Mouse (Mus musculus): ENCODE results near the gene Pi4k2a. TPM values are rescaled to one million over a fixed set of nuclear protein-coding genes. Genes with fewer than 3 reads are reported as not detected.

The Pi4k2a gene
- polyA plus RNA-seq, 1 experiment from 2014 or later = 10.5 TPM

- 79% methylated on average over 9 of the region's 9 CpGs for WGBS (ENCODE audit: insufficient replicate concordance)
- Histone ChIP-seq H3K9ac (no peak overlapping the region), H3K4me3 (replicated peaks) (no peak overlapping the region), H3K9me3 (replicated peaks) (no peaks in the 10 kb centered on the region), H3K4me2 (peak overlapping the region; percentile 74), H3K4me1 (replicated peaks) (peaks cover 52% of the 10 kb centered on the region), H3K27me3 (peaks cover 53% of the 10 kb centered on the region), H3K27ac (replicated peaks) (peak overlapping the region; percentile 78), H3K36me3 (replicated peaks) (no peaks in the 10 kb centered on the region)
- ATAC-seq (ENCODE audit: insufficient read depth) = no peak
These were observed 56.2 kb downstream of the Pi4k2a start for GRCm38 (mm10) chr19:42146276-42147010.

GRCm38 (mm10) chr19:42147170-42147768 is 57.0 kb downstream of the Pi4k2a start, which contains the start of gene Marveld1:
TSS of gene Marveld1 (plus strand) at chr19:42147400.
- WGBS (ENCODE audit: insufficient replicate concordance) = under 1% methylated on average over 42 of the region's 57 CpGs
- Histone ChIP-seq H3K27ac (replicated peaks) (peak within 1 kb of the TSS; percentile 78), H3K4me2 (peak within 1 kb of the TSS; percentile 74), H3K27me3 (peaks cover 53% of the 10 kb centered on the region), H3K4me1 (replicated peaks) (peaks cover 59% of the 10 kb centered on the region), H3K36me3 (replicated peaks) (no peaks in the 10 kb centered on the region), H3K9ac (peak within 1 kb of the TSS; percentile 52), H3K4me3 (replicated peaks) (peak within 1 kb of the TSS; percentile 62), H3K9me3 (replicated peaks) (no peaks in the 10 kb centered on the region)
- ATAC-seq (ENCODE audit: insufficient read depth) = peak; percentile 27; the same call in 1 of the 2 replicates

GRCm38 (mm10) chr19:42147769-42148568 is 57.7 kb downstream of the Pi4k2a start:
- Histone ChIP-seq H3K4me1 (replicated peaks) (peaks cover 60% of the 10 kb centered on the region), H3K27me3 (peaks cover 53% of the 10 kb centered on the region), H3K9ac (peak overlapping the region; percentile 52), H3K4me3 (replicated peaks) (peak overlapping the region; percentile 62), H3K27ac (replicated peaks) (peak overlapping the region; percentile 78), H3K36me3 (replicated peaks) (no peaks in the 10 kb centered on the region), H3K4me2 (peak overlapping the region; percentile 74), H3K9me3 (replicated peaks) (no peaks in the 10 kb centered on the region)
- 0 out of 2 replicates have a peak, but pooled peaks have one; percentile 11 for ATAC-seq (ENCODE audit: insufficient read depth)
- 2% methylated on average over 63 of the region's 63 CpGs for WGBS (ENCODE audit: insufficient replicate concordance)

- Histone ChIP-seq H3K4me3 (replicated peaks) (peak overlapping the region; percentile 62), H3K4me1 (replicated peaks) (peaks cover 60% of the 10 kb centered on the region), H3K27ac (replicated peaks) (peak overlapping the region; percentile 78; the same call in 1 of the 2 replicates), H3K9me3 (replicated peaks) (no peaks in the 10 kb centered on the region), H3K27me3 (peaks cover 53% of the 10 kb centered on the region), H3K4me2 (peak overlapping the region; percentile 74), H3K36me3 (replicated peaks) (no peaks in the 10 kb centered on the region), H3K9ac (peak overlapping the region; percentile 52)
- WGBS (ENCODE audit: insufficient replicate concordance) = 39% methylated on average over 7 of the region's 7 CpGs
- no peak for ATAC-seq (ENCODE audit: insufficient read depth)
These were observed 58.2 kb downstream of the Pi4k2a start for GRCm38 (mm10) chr19:42148569-42148860.

GRCm38 (mm10) chr19:42151990-42152389 is 61.7 kb downstream of the Pi4k2a start:
- peaks cover 38% of the 10 kb centered on the region for H3K27me3 ChIP-seq
- H3K9ac ChIP-seq = no peak overlapping the region
- peaks cover 44% of the 10 kb centered on the region for H3K4me1 ChIP-seq (replicated peaks)
- no peaks in the 10 kb centered on the region for H3K36me3 ChIP-seq (replicated peaks)
- 0 out of 2 replicates have a peak, but pooled peaks have one; percentile 26 for ATAC-seq (ENCODE audit: insufficient read depth)
- no peaks in the 10 kb centered on the region for H3K9me3 ChIP-seq (replicated peaks)
- H3K4me3 ChIP-seq (replicated peaks) = no peak overlapping the region
- H3K4me2 ChIP-seq = no peak overlapping the region
- 8% methylated on average over 6 of the region's 6 CpGs for WGBS (ENCODE audit: insufficient replicate concordance)
- no peak overlapping the region for H3K27ac ChIP-seq (replicated peaks)

GRCm38 (mm10) chr19:42157493-42158237 is 67.4 kb downstream of the Pi4k2a start:
- Histone ChIP-seq H3K27ac (replicated peaks) (0 out of 2 replicates have a peak overlapping the region, but pooled peaks have one; percentile 45), H3K4me2 (0 out of 2 replicates have a peak overlapping the region, but pooled peaks have one; percentile 45), H3K27me3 (peaks cover 8% of the 10 kb centered on the region; the same call in 1 of the 2 replicates), H3K36me3 (replicated peaks) (no peaks in the 10 kb centered on the region), H3K4me3 (replicated peaks) (no peak overlapping the region), H3K9me3 (replicated peaks) (no peaks in the 10 kb centered on the region), H3K9ac (no peak overlapping the region), H3K4me1 (replicated peaks) (peaks cover 18% of the 10 kb centered on the region)
- 35% methylated on average over 12 of the region's 12 CpGs for WGBS (ENCODE audit: insufficient replicate concordance)
- no peak for ATAC-seq (ENCODE audit: insufficient read depth)

- ATAC-seq (ENCODE audit: insufficient read depth) = no peak
- H3K27me3 ChIP-seq = peaks cover 9% of the 10 kb centered on the region; the same call in 1 of the 2 replicates
- no peak overlapping the region for H3K27ac ChIP-seq (replicated peaks)
- WGBS (ENCODE audit: insufficient replicate concordance) = 19% methylated on average over 13 of the region's 13 CpGs
- no peak overlapping the region for H3K4me3 ChIP-seq (replicated peaks)
- H3K4me1 ChIP-seq (replicated peaks) = peaks cover 18% of the 10 kb centered on the region
- peak overlapping the region; percentile 45 for H3K4me2 ChIP-seq
- H3K36me3 ChIP-seq (replicated peaks) = no peaks in the 10 kb centered on the region
- H3K9ac ChIP-seq = no peak overlapping the region
- H3K9me3 ChIP-seq (replicated peaks) = no peaks in the 10 kb centered on the region
These were observed 68.2 kb downstream of the Pi4k2a start for GRCm38 (mm10) chr19:42158246-42159017.

- H3K4me1 ChIP-seq (replicated peaks) = peaks cover 13% of the 10 kb centered on the region
- H3K27me3 ChIP-seq = peaks cover 39% of the 10 kb centered on the region
- no peak within 1 kb of the TSS for H3K4me2 ChIP-seq
- WGBS (ENCODE audit: insufficient replicate concordance) = 46% methylated on average over 5 of the region's 5 CpGs
- no peak for ATAC-seq (ENCODE audit: insufficient read depth)
- H3K27ac ChIP-seq (replicated peaks) = no peak within 1 kb of the TSS
- no peak within 1 kb of the TSS for H3K9ac ChIP-seq
- no peaks in the 10 kb centered on the region for H3K9me3 ChIP-seq (replicated peaks)
- no peak within 1 kb of the TSS for H3K4me3 ChIP-seq (replicated peaks)
- H3K36me3 ChIP-seq (replicated peaks) = no peaks in the 10 kb centered on the region
These were observed 73.5 kb downstream of the Pi4k2a start, which contains the start of gene Zfyve27 for GRCm38 (mm10) chr19:42163764-42164163. TSS of gene Zfyve27 (plus strand) at chr19:42163951.

GRCm38 (mm10) chr19:42164188-42164587 is 73.9 kb downstream of the Pi4k2a start:
- WGBS (ENCODE audit: insufficient replicate concordance) = 52% methylated on average over 7 of the region's 7 CpGs
- Histone ChIP-seq H3K4me3 (replicated peaks) (no peak overlapping the region), H3K9me3 (replicated peaks) (no peaks in the 10 kb centered on the region), H3K27me3 (peaks cover 43% of the 10 kb centered on the region), H3K36me3 (replicated peaks) (no peaks in the 10 kb centered on the region), H3K9ac (no peak overlapping the region), H3K27ac (replicated peaks) (no peak overlapping the region), H3K4me1 (replicated peaks) (peaks cover 13% of the 10 kb centered on the region), H3K4me2 (no peak overlapping the region)
- no peak for ATAC-seq (ENCODE audit: insufficient read depth)

- no peak overlapping the region for H3K27ac ChIP-seq (replicated peaks)
- peak overlapping the region; percentile 55 for H3K4me2 ChIP-seq
- ATAC-seq (ENCODE audit: insufficient read depth) = no peak
- H3K9me3 ChIP-seq (replicated peaks) = no peaks in the 10 kb centered on the region
- H3K36me3 ChIP-seq (replicated peaks) = no peaks in the 10 kb centered on the region
- peaks cover 29% of the 10 kb centered on the region for H3K4me1 ChIP-seq (replicated peaks)
- peak overlapping the region; percentile 14; the same call in 1 of the 2 replicates for H3K9ac ChIP-seq
- H3K27me3 ChIP-seq = peaks cover 50% of the 10 kb centered on the region
- H3K4me3 ChIP-seq (replicated peaks) = peak overlapping the region; percentile 29
- 3% methylated on average over 12 of the region's 12 CpGs for WGBS (ENCODE audit: insufficient replicate concordance)
These were observed 75.9 kb downstream of the Pi4k2a start for GRCm38 (mm10) chr19:42166130-42166529.
